Mouse (Mus musculus) forebrain, embryonic 15.5 days (tissue): ENCODE measurements at regions not wholly inside any gene's neighbourhood (a gene's known extent, or its start where the extent isn't known, plus 50 kb on each side); places are given as distances from the start of the nearest gene placed in this dataset. TPM values are rescaled to one million over a fixed set of nuclear protein-coding genes. Genes with fewer than 3 reads are reported as not detected.

Source experiments
- ATAC-seq: fragments of 200-750 bp; cut with Nextera tagmentation; replicated peaks from 2 replicates; pipeline ENCODE4 v1.8.0; 2017; ENCODE audit warnings: mild to moderate bottlenecking, moderate TSS enrichment, moderate library complexity
- H3K27ac ChIP-seq: fragments of 300-500 bp; sonication (generic); replicated peaks from 2 replicates; pipeline ENCODE4 v1.5.1; 2015; ENCODE audit warnings: mild to moderate bottlenecking, inconsistent platforms
- H3K27me3 ChIP-seq: fragments of 300-500 bp; sonication (generic); 2 replicates; pipeline ENCODE4 v1.6.1; 2015; ENCODE audit warnings: inconsistent platforms
- H3K36me3 ChIP-seq: fragments of 300-500 bp; sonication (generic); 2 replicates; pipeline ENCODE4 v1.6.1; 2015; ENCODE audit warnings: mild to moderate bottlenecking, inconsistent platforms
- H3K4me1 ChIP-seq: fragments of 300-500 bp; sonication (generic); 2 replicates; pipeline ENCODE4 v1.6.1; 2015; ENCODE audit warnings: inconsistent platforms
- H3K4me2 ChIP-seq: fragments of 300-500 bp; sonication (generic); replicated peaks from 2 replicates; pipeline ENCODE4 v1.6.1; 2015; ENCODE audit warnings: mild to moderate bottlenecking, inconsistent platforms
- H3K4me3 ChIP-seq: fragments of 300-500 bp; sonication (generic); 2 replicates; pipeline ENCODE4 v1.5.1; 2015; ENCODE audit warnings: mild to moderate bottlenecking, inconsistent platforms
- H3K9ac ChIP-seq: fragments of 300-500 bp; sonication (generic); replicated peaks from 2 replicates; pipeline ENCODE4 v1.6.1; 2015; ENCODE audit warnings: mild to moderate bottlenecking, inconsistent platforms
- H3K9me3 ChIP-seq: fragments of 300-500 bp; sonication (generic); 2 replicates; pipeline ENCODE4 v1.6.1; 2016; ENCODE audit warnings: inconsistent platforms
- WGBS: fragments of 180-500 bp; shearing (Covaris S2); methylation state at CpG from one replicate; pipeline ENCODE4 v1.1.7; 2015; ENCODE audit warnings: mixed read lengths; 5-methylcytosine and 5-hydroxymethylcytosine counted together
- microRNA counts: library from miRNA; unstranded; fragments of <30 nt; microRNA quantifications from one replicate; lab custom pipeline; 2016
- microRNA-seq: library from miRNA; unstranded; fragments of <30 nt; microRNA quantifications from one replicate; pipeline ENCODE4, GENCODE M21; 2016

DNA sequence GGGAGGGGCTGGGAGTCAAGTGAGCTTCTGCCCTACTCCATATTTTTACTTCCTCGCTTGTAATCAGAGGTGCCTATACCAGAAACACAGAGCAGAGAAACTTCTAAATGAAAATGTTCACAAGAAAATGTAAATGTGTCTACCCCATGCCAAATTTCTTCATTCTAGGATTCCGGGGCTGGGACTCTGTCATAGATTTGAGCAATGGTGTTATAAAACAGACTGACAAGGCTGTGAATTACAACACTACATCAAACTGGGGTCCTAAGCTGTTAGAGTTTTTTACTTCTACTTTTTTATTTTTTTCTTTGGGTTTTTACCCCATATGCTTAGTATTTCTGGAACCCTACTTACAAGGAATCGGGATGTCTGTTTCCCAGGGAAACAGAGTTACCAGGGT is 623.8 kb upstream of the Tmpo start:
- Histone ChIP-seq H3K9ac (no peak overlapping the region), H3K4me2 (no peak overlapping the region), H3K27ac (no peak overlapping the region), H3K4me3 (no peak overlapping the region), H3K9me3 (no peaks in the 10 kb centered on the region), H3K4me1 (no peaks in the 10 kb centered on the region), H3K27me3 (no peaks in the 10 kb centered on the region), H3K36me3 (no peaks in the 10 kb centered on the region)
- ATAC-seq = no peak; the same call in 1 of the 2 replicates
- WGBS = 77% methylated on average over 3 of the region's 3 CpGs

MicroRNAs encoded in the stretch of these regions (microRNA counts, 519-probe panel; counts per million panel counts)
- microRNA mmu-miR-135a (lab: Ali Mortazavi, UCI) = 4,865 counts per million, percentile 99 among the panel's probes with 10 or more counts

Small RNA genes in the stretch of these regions (microRNA-seq; reads per million reads assigned to microRNA genes)
- not detected for gene Gm22582
- 175 reads per million, percentile 61 among the genes with 10 or more reads in this experiment for gene Mir1251
- gene Mir135a-2 = 93.1 reads per million, percentile 53 among the genes with 10 or more reads in this experiment
